Mouse (Mus musculus) yolk sac, embryonic 10.5 days (tissue): ENCODE measurements at regions not wholly inside any gene's neighbourhood (a gene's known extent, or its start where the extent isn't known, plus 50 kb on each side); places are given as distances from the start of the nearest gene placed in this dataset.

Experiments used
- DNase-seq: peaks from one replicate; pipeline ENCODE4 v3.0.0-alpha.2; 2017; ENCODE audit warnings: low spot score

DNA sequence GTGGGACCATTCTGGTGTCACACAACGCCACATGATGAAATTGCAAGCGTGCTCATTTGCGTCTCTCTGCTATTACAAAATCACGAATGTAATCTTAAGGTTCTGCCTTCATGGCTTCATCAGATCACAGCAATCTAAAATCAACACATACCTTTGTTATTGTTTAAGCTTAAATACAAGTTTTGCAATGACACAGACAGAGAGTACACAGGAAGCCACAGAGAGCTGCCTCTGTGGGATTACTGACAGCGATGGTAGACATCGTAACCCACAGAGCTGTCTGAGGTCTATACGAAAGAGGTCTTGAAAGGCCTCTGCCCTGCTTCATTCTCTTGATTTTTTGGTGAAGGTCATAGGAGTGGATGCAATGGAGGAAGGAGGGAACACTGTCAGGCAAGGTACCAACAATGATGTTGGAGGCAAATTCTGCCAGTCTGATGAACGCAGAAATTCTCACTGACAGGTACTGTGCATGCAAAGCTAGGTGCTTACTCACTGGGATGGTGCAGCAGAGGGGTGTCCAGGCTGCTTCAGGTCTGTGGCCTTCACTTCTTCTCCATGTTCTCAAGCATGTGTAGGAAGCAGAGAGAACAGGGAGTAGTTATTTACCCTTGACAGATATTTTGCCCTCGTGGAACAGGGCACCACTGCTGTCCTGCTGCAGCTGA lies 226.5 kb downstream of the Gm19410 start:
- DNase-seq = no peak

DNA sequence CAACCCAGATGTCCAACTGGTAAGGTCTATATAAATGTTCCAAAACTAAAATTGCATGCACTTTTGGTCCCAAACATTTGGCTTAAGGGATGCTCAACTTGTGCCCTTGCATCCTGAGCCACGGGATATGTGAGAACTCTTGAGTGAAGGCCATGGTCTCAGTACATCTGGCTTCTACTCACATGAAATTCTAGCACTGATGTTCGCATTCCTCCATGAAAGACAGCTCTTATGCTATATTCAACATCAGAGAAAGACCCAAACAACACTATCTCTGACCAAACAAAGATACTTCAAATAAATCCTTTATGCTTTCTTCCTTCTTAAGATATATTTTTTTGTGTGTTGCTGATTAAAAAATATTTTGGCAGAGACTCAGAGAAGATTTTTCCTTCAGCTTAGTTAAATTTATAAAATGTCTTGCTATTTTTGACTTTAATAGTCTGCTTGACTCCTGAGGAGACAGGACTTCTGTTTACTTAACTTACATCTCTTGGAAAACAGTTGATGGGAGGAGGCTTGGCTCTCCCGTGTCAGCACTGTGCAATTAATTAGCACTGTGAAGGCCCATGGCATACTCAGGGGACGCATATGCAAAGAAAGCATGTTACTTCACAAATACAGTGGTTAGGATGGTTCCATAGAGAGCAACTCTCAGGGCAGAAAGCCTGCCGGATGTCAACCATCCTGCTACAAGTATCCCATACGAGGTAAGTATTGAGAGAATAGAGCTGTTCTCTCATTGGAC lies 230.9 kb downstream of the Gm19410 start:
- no peak for DNase-seq

DNA sequence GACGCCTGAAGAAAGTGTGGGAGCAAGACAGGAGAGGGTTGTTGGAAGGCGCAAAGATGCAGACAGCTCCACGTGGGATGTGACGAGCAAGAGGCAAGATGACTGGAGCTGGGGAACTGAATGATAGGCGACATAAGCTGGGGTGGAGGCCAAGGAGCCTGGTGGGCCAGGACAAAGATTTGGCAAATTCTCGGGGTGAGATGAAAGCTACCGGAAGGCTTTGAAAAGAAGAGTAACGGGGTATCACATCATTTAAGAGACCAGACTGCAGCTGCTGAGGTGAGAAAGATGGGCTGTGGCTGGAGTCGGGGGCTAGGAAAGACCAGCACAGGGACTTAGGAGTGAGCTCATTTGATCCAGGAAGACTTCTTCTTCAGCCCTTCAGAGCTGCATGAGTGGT lies 234.0 kb downstream of the Gm19410 start:
- no peak for DNase-seq

DNA sequence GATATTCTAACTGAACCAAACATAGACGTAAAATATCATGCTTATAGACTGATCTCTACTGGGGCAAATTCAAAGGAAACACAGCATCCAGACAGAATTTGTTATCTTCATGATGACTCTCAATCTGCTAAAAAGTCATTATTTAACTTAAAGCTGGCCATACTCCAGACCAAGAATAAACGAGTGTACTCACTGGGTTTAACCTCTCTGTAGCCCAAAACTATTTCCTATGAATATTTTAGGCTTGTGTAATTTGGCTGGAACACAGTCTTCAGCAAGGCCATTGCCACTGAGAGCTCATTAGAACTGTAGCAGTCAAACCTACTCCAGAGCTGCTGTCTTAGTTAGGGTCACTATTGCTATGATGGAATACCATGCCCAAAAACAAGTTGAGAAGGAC lies 238.8 kb downstream of the Gm19410 start:
- DNase-seq = no peak

DNA sequence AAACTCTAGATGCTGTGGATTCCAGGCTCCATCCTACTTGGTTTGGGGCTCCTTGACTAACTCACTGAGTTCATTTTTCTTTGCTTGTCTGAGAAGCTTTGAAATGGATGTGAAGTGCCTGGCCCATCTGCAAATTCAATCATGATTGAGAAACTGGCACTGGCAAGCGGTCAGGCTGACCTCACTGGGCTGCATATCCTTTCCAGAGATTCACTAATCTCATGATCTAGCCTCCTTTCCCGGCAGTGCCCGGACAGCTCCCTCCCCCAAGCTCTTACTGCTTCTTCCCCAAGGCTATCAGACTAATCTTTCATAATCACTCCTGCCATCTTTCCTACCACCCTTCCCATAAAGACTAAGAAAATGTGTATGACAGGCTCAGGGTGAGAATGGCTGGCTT lies 239.9 kb downstream of the Gm19410 start:
- DNase-seq = no peak

DNA sequence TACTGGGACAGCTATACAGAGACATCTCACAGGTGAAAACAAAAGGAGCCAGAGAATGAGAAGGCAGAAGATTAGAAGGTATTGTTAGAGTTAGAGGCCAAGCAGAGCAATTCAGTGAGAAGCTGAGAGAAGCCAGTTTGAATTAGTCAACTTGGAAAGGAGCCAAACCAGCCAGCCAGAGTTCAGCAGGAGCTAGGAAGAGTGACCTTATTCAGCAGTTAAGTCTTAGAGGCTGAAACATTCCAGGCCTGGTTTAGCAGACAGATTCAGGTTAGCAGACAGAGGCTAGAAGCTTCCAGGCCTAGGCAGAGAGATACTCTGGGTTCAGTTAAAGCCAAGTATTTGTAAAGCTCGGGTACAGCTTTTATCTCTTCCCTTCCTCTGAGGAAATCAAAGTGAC lies 242.1 kb downstream of the Gm19410 start:
- DNase-seq = no peak

DNA sequence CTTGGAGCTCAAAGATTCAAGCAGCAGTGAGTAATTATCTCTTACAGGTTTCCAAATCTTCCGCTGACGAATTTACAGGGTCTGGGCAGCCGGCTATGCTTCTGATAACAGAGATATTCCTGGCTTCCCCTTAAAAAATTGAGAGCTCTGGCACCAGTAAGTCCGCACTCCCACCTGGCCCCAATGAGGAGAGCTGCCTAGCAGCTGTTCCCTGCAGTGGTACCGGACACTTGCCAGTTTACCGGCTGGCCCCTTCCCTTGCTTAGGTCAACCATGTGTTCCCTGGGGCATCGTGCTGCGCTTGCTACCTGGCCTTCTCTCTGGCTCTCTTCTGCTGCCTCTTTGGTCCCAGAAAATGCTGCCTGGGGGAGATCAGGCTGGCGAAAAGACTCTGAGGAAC lies 244.0 kb downstream of the Gm19410 start:
- no peak for DNase-seq

DNA sequence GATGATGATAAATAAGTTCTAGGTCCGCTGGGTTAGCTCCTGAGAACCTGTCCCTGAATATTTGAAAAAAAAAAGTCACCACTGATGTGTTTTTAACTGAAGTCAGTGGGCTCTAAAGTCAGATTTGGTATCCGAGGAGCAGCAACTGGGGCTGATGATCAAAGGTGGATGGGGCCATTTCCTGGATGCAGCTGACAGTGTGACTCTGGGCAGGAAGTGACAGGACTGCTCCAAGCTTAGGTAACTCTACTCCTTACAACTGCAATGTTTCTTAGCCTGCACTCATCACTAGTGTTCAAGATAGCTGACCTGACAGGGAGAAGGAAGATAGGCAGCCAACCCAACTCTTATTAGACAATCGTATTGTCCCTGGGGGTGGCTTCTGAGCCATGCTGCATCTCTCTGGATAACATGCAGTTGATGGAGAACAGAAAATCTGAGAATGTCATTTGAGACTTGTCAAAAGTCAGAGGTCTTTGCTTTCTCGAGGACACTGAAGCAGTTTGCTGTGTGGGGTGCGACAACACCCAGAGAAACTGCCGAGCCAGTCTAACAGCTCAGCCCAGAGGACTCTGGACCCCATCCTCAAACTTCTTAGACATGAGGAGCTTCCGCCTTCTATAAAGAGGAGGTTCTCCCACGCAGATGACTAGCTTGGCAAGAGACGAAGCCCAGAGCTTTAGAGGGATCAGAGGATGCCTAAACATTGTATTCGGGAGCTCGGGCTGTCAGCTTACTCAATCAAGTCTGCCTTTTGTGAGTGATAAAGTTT lies 245.0 kb downstream of the Gm19410 start:
- no peak for DNase-seq

DNA sequence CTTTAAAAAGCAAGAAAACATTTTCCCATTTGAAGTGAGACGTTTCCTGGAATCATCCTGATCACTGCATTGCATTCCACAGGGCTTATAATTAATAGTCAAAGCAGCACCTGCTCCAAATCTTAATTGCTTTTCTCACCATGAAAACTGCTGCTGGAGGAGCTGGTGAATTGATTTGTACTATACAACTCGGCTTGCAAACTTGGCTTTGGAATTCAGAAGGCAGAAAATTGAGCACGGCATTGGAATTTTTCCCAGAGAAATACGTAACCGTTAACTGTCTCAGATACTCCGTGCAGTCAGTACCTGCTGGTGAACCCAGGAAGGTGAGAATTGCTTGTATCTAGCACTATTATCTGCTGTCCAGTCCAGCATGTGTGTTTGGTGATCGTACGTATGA lies 249.3 kb downstream of the Gm19410 start:
- DNase-seq = no peak

DNA sequence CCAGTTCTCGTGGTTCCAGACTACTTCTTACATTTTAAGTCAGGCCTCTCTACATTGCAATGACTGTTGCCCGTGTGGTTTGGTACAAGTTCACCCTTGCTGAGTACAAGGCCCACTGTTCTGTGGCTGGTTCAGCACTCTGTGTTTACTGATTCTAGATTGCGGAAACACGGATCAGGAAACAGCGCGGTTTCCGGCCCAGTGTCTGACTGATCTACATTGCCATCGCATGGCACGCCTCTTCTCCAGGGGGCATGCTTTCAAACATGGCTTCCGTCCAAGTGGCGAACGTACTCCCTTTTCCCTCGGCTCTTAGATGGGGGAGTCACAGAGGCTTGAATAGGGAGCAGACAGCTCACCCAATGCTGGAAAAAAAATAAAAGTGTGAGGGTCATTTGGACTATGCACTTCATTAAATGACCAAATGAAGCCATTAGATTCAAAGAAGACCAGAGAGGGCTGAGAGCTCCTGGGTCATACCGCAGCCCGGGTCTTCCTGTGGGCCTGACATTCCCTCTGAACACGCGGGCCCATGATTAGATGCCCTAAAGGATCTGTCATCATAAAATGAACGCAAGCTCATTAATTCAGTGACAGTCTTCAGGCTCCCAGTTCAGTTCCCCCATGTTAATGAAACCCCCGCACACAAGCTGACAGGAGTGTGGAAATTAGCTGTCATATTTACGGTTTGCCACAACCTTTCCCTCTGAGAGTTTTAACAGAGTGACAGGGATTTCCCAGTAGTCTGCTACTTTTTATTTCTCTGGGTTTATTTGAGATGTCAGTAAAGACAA lies 250.9 kb downstream of the Gm19410 start:
- DNase-seq = no peak

DNA sequence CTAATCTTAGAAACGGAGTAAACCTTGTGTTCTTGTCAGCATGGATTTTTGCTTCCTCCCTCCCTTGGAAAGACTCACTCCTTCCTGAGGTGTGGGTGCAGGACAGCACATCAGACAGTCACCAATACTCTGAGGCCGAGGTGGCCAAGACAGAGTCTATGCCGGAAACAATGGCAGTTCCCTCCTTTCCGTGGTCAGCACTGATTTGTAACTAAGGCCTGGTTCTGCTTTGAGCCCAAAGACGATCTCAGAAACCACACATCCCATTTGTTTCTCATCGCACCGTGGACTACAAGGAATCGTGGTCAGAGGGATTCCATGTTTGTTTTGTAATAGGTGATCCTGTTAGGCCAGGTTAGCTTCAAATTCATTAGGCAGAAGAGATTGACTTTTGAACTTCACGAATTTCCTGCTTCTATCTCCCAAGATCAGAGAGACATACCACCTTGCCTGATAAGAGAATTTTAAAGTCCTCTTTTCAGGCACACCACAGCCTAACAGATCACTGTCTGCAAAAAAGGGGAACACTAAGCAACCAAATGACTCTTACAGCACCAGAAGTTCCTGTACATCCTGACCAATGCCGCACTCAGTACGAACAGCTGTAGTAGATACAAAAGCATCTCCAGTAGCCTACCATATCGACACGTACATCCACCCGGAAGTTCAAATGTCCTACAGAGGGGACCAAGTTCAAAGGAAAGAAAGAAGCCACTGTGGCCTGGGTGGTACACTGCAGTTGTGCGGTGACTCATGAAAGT lies 253.6 kb downstream of the Gm19410 start:
- no peak for DNase-seq

DNA sequence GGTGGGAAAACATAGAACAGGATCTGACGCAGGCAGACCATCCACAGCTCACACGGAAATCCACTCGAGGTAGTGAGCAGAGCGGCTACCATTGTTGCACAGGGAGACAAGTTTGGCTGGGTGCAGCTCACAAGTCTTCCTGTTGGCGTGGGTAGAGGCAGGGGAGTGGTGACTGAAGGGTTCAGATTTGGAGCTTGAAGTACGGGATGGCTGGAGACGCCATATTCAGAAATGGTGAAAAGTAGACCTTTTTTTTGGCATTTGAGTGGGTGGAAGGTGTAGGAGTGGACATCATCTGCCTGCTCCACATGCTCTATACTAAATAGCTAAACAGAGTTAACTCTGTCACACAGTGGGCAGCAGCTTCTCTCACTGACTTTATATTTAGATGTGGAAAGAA lies 254.3 kb downstream of the Gm19410 start:
- no peak for DNase-seq

DNA sequence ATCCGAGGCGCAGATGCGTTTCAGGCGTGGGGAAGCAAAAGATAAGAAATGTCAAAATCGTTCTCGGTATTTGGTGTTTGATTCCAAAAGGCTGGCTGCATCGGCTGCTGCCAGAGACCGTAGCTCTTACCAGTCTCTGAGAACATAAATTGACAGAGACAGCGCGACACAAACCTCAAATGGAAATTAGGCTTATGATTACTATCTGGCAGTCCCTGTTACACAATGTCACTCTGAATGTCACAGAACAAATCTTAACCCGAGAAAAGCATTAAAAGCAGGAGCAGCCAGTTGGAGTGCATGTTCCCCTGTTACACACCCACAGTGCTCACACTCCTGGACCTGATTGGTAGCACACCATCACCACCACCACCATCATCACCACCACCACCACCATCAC lies 262.0 kb downstream of the Gm19410 start:
- DNase-seq = no peak

DNA sequence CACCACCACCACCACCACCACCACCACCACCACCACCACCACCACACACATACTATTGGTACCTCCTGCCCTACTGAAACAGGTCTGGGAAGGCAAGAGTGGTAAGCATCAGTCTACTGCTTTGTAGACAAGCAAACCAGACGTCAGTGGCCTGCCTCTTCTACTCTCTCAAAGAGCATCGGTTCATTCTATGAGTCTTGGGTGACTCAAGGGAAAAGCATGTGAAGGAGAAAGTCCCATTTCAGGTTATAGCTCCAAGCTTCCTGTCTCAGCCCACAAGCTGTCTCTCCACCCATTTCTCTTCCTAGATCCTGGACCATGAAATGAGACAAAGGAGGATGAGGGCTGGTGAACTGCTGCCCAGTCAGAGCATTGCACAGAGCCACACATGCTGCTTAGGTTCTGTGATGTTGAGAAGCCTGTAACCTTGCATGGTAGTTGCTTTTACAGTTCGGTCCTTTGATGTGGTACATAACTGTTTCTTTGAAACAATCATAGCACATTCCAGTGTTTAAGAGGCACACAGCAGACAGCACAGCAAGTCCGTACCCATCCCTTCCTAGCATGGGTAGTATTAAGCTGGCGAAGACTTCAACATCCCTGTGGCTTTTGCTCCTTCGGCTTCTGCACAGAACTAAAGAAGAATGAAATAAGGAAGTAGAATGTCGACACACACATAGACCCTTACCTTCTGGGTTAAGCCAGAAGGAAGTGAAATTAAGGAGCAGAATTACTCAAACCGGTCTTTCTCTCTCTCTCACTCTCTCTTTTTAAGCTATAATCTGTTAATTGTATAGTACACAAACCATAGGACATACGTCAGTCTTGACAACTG lies 262.7 kb downstream of the Gm19410 start:
- no peak for DNase-seq

DNA sequence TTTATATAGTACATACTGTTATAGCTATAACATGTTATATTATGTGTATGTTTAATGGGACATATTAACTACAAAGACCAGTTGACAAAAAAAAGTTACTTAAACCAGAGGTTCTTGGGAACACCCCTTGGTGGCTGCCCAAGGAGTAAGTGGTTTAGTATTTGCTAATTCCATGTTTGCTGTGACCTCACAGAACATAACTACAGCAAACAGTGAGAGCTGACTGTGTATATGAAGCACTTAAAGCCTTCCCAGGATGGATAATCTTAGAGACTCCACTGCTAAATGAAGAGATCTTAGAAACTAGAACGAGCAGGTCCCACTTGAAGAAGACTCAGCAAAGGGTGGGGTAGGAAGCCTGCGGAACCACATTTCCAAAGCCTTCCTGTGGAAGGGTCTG lies 263.9 kb downstream of the Gm19410 start:
- DNase-seq = no peak

DNA sequence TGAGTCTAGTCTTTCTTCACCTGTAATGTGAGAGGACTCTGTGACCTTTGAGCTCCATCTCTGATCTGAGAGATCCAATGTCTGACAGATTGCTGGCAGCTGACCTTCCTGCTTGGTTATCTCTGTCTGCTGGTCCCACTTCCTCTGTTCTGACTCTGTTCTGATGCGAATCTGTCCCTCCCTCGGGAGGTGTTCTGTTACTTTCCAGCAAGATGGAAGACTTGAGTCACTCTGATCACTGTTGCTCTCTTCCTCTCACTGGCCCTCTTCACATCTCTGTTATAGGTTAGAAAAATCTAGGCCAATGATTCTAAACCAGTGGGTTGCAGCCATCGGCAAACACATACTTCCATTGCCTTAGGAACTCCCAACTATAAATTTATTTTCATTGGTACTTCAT lies 264.6 kb downstream of the Gm19410 start:
- DNase-seq = no peak

DNA sequence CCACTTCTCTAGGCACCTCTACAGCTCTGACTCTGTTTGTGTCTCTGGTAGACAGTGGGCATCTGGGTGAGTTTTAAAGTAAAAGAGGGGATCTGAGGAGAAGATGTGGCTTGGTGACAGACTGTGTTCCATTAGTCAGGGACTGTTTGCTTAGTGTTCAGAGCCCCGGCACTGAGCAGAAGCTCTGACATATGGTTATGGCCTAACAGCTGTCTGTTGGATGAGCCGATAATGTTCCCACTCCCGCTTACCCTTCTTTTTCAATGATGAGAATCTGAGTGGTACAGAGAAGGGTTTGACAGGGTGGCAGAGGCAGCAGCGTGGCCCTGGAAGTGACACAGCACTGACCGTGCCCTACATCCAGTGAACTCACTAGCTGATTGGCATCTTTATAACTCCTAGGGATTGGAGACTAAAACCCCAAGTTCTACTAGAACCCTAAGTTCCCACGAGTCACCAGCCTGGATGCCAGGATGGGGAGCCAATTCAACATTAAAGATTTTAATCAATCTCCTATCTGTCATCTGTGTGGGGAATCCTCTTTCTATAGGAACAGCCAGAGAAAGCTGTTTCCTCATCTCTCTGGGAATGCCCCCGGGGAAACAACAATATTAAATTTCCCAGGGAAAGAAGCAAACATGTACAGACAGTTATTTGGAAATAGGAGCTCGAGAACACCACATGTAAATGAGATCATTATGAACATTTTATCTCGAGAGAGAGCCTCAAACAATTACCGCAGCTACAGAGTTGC lies 266.6 kb downstream of the Gm19410 start:
- DNase-seq = no peak

DNA sequence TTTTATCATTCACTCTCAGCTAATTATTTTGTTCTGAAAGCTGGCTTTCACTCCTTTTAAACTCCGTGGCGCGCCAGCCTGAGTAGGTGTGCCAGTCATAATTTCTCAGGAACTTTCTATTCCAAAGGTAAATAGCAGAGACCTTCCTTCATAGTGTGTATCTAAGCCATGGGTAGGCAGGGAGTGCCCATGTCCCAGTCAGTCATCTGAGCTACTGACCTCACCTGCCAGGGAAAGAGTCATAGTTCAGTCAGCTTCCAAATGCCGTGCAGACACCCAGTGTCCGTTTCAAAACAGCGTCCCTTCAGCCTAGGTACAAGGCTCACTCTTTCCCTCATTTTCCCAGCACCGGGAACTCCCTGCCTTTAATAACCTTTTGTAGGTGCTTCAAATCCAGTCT lies 269.7 kb downstream of the Gm19410 start:
- no peak for DNase-seq

DNA sequence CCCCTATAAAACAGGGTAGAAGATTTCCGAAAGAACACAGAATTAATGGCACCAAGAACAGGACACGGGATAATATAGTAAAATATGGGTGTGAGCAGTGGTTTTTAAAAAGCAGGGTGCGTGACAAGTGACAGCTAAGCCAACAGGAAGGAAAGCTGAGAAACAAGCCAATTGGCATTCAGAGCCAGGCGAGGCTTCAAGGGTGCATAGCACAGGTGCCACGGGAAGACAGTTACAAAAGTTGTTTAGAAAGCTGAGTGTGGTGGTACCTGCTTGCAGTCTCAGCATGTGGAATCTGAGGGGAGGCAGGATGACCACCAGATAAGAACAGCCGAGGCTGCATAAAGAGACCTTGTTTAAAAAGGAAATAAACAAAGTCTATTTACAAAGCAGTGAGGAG lies 270.7 kb downstream of the Gm19410 start:
- no peak for DNase-seq
